ENCODE assay signal across 8 mouse cellular contexts in the genomic region with DNA sequence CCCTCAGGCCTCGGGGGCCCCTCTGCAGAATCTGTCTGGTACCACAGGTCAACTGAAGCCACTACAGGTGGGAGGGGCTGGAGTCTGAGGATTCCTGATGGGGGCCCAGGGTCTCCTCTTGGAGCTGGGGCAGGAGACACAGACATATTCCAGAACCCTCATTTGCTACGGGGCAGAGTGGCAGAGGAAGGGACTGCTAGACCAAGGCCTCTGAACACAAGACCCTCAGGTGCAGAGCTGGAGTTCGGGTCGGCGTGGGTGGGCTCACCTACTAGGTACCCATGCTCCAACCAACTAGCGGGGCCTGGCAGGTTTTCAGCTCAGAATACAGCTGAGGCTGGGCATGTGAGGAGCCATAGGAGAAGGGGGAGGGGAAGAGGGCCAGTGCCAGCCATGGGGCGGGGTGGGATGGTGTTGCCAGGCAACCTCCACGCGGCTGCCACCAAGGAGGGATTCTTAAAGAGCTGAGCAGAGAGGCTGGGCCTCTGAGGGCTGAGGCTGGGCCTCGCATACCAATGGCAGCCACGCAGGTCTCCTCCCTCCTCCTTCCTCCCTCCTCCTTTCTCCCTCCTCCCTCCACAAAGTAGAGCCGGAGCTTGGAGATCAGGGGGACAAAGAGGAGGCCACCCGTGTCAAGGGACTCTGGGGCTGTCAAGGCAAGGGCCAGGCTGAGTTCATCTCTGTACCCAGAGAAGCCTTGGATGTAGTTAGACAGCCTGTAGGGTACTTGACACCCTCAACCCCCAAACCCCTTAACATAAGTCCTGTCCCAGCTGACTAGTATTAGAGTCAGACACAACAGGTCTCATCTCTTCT. TPM values are rescaled to one million over a fixed set of nuclear protein-coding genes. Genes with fewer than 3 reads are reported as not detected.
DNase-seq lines count a peak whose midpoint lies in the region; ATAC-seq and TF ChIP-seq lines count a peak whose summit lies in the region.

No protein-coding gene starts in this region.

- no peak overlapping the region for H3K4me3 ChIP-seq in heart, postnatal 0 days (ENCODE audit: low read depth, low read length)
- no peak overlapping the region for H3K4me3 ChIP-seq in forebrain, embryonic 12.5 days (replicated peaks)
- H3K4me3 ChIP-seq in kidney, embryonic 15.5 days (replicated peaks), result no peak overlapping the region
- no peak overlapping the region for H3K4me3 ChIP-seq in lung, adult 2 months (replicated peaks; ENCODE audit: extremely low read depth, low read depth, low read length)

- intact Hi-C loops in heart, postnatal 25 days (cut with DNase I), result no loop called here

- no peak overlapping the region for H3K4me2 ChIP-seq in heart, postnatal 0 days (ENCODE audit: low read depth, low read length)
- H3K4me2 ChIP-seq in forebrain, embryonic 12.5 days, result peak overlapping the region; percentile 41
- H3K4me2 ChIP-seq in kidney, embryonic 15.5 days, result no peak overlapping the region

- no peaks in the 10 kb centered on the region for H3K36me3 ChIP-seq in heart, postnatal 0 days (replicated peaks; ENCODE audit: control insufficient read depth, insufficient read depth, low read length)
- no peaks in the 10 kb centered on the region for H3K36me3 ChIP-seq in forebrain, embryonic 12.5 days (replicated peaks)
- no peaks in the 10 kb centered on the region for H3K36me3 ChIP-seq in kidney, embryonic 15.5 days

- no peak overlapping the region for H3K9ac ChIP-seq in heart, postnatal 0 days (replicated peaks; ENCODE audit: low read depth, low read length)
- H3K9ac ChIP-seq in forebrain, embryonic 12.5 days, result peak overlapping the region; percentile 5; the same call in 1 of the 2 replicates
- no peak overlapping the region for H3K9ac ChIP-seq in kidney, embryonic 15.5 days

- DNase-seq in heart, postnatal 0 days (ENCODE audit: low spot score), result no peak
- DNase-seq in heart, postnatal 25 days (ENCODE audit: low spot score), result no peak
- peak; percentile 39 for DNase-seq in lung, adult 2 months
- peak; percentile 84 for DNase-seq in retina, embryonic 14.5 days (ENCODE audit: low spot score)
- DNase-seq in thymus, postnatal 10 days (ENCODE audit: low spot score in 2 of 2), result no peak
- no peak for DNase-seq in natural killer cell, adult 2 months (ENCODE audit: low spot score in 2 of 2)

- TF ChIP-seq CTCF in heart, postnatal 0 days (IDR thresholded peaks at IDR 0.05; ENCODE audit: low read depth), result no peak
- TF ChIP-seq CTCF in lung, adult 2 months (IDR thresholded peaks at IDR 0.05; ENCODE audit: insufficient read depth, low read length), result no peak

- WGBS in heart, postnatal 0 days, result 20% methylated on average over 13 of the region's 13 CpGs
- 6% methylated on average over 13 of the region's 13 CpGs for WGBS in forebrain, embryonic 12.5 days
- 17% methylated on average over 13 of the region's 13 CpGs for WGBS in kidney, embryonic 15.5 days
- 34% methylated on average over 13 of the region's 13 CpGs for WGBS in lung, adult 2 months

- no peak for TF ChIP-seq EP300 in heart, postnatal 0 days (IDR thresholded peaks at IDR 0.05; ENCODE audit: low read depth)

- TF ChIP-seq POLR2A in lung, adult 2 months (IDR thresholded peaks at IDR 0.05; ENCODE audit: borderline replicate concordance, extremely low read depth, low read depth, low read length), result no peak

- no peak overlapping the region for H3K27ac ChIP-seq in heart, postnatal 0 days (ENCODE audit: low read depth)
- peak overlapping the region; percentile 87 for H3K27ac ChIP-seq in forebrain, embryonic 12.5 days
- peak overlapping the region; percentile 33; the same call in 1 of the 2 replicates for H3K27ac ChIP-seq in kidney, embryonic 15.5 days

- no peaks in the 10 kb centered on the region; the same call in 1 of the 2 replicates for H3K27me3 ChIP-seq in heart, postnatal 0 days (ENCODE audit: control insufficient read depth, insufficient read depth, low read length)
- H3K27me3 ChIP-seq in forebrain, embryonic 12.5 days, result peaks cover 24% of the 10 kb centered on the region
- peaks cover 43% of the 10 kb centered on the region for H3K27me3 ChIP-seq in kidney, embryonic 15.5 days

- H3K4me1 ChIP-seq in heart, postnatal 0 days (ENCODE audit: control insufficient read depth, insufficient read depth), result 0 out of 2 replicates have a peak, but pooled peaks cover 8% of the 10 kb centered on the region
- H3K4me1 ChIP-seq in forebrain, embryonic 12.5 days, result peaks cover 46% of the 10 kb centered on the region
- peaks cover 39% of the 10 kb centered on the region for H3K4me1 ChIP-seq in kidney, embryonic 15.5 days
- no peaks in the 10 kb centered on the region for H3K4me1 ChIP-seq in lung, adult 2 months (ENCODE audit: control insufficient read depth, insufficient read depth, low read length)

- no peaks in the 10 kb centered on the region for H3K9me3 ChIP-seq in heart, postnatal 0 days (replicated peaks; ENCODE audit: control insufficient read depth, low read length)
- H3K9me3 ChIP-seq in forebrain, embryonic 12.5 days, result no peaks in the 10 kb centered on the region
- H3K9me3 ChIP-seq in kidney, embryonic 15.5 days (replicated peaks), result no peaks in the 10 kb centered on the region

- ATAC-seq in heart, postnatal 0 days (ENCODE audit: insufficient read depth, low read depth), result peak; percentile 65
- ATAC-seq in forebrain, embryonic 12.5 days (ENCODE audit: low FRiP score), result peak; percentile 96
- ATAC-seq in kidney, embryonic 15.5 days (replicated peaks; ENCODE audit: low FRiP score), result peak; percentile 80

RNA-seq across cellular contexts. Expression of gene Otub1, which starts 33.9 kb away (rescaled TPM):
- total RNA-seq in heart, postnatal 0 days (2014; rRNA removed; ENCODE audit: low replicate concordance), result 127 and 139 TPM in 2 replicates
- polyA plus RNA-seq in heart, postnatal 0 days (2015; fragmentation: Nextera tagmentation; extraction: Ambion mirVana), result 117 and 132 TPM in 2 replicates
- 10 to 100 TPM; 74.7 to 82.3 TPM for total RNA-seq in heart, postnatal 25 days (2021)
- polyA plus RNA-seq in forebrain, embryonic 12.5 days (2016; fragmentation: Nextera tagmentation; extraction: Ambion mirVana), result 220 and 238 TPM in 2 replicates
- 206 and 224 TPM in 2 replicates for polyA plus RNA-seq in kidney, embryonic 15.5 days (2015; fragmentation: Nextera tagmentation; extraction: Ambion mirVana)
- polyA plus RNA-seq in lung, adult 2 months (2012; rRNA removed), result 74.5 and 82.0 TPM in 2 replicates

RNA-seq across cellular contexts. Expression of gene Cox8a, which starts 45.2 kb away (rescaled TPM):
- total RNA-seq in heart, postnatal 0 days (2014; rRNA removed; ENCODE audit: low replicate concordance), result 1,841 and 2,074 TPM in 2 replicates
- polyA plus RNA-seq in heart, postnatal 0 days (2015; fragmentation: Nextera tagmentation; extraction: Ambion mirVana), result 3,012 and 3,042 TPM in 2 replicates
- total RNA-seq in heart, postnatal 25 days (2021), result 100 to 1,000 TPM; 407 to 462 TPM
- 781 and 789 TPM in 2 replicates for polyA plus RNA-seq in forebrain, embryonic 12.5 days (2016; fragmentation: Nextera tagmentation; extraction: Ambion mirVana)
- 1,089 and 1,191 TPM in 2 replicates for polyA plus RNA-seq in kidney, embryonic 15.5 days (2015; fragmentation: Nextera tagmentation; extraction: Ambion mirVana)
- polyA plus RNA-seq in lung, adult 2 months (2012; rRNA removed), result 984 and 1,290 TPM in 2 replicates

Comparison
In these comparisons a context has a peak if more than half of its experiments do, and no peak if none do; other contexts are left out.
1. DNase-seq: peak in lung, adult 2 months (single experiment) and retina, embryonic 14.5 days (single experiment); none in heart, postnatal 0 days (single experiment), heart, postnatal 25 days (single experiment), thymus, postnatal 10 days (0 of 2) and natural killer cell, adult 2 months (0 of 2).
2. Peak in every context shown above with its lines, with median percentiles within 50 percentile points of each other: ATAC-seq.